Mouse (Mus musculus): ENCODE results near the gene Lrrc55. TPM values are rescaled to one million over a fixed set of nuclear protein-coding genes. Genes with fewer than 3 reads are reported as not detected.

Lrrc55 gene
- polyA plus RNA-seq, 1 experiment = 1.5 TPM

DNA sequence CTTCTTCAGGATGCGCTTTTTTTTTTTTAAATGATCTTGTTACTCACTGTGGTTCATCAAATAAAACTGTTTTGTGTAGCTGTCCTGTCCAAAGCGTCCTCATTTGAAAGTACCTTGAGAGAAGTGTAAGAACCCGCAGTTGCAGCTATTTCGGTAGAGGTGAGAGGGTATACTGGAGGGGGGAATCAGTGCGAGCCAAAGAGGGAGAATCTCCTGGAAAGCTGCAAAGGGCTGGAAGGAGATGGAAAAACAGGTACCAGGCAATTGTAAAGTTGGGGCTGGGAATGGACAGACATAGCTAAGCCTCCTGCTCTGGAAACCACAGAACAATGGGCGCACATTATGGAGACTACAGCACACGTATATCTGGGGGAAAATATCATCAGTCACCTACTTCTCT is 57.2 kb downstream of the Lrrc55 start:
- no peaks in the 10 kb centered on the region for H3K27me3 ChIP-seq (ENCODE audit: control insufficient read depth, insufficient read depth, low read length)
- no peaks in the 10 kb centered on the region for H3K36me3 ChIP-seq (ENCODE audit: control insufficient read depth, insufficient read depth, low read length)
- no peak overlapping the region for H3K4me3 ChIP-seq (ENCODE audit: low read depth, low read length)
- TF ChIP-seq POLR2A (IDR thresholded peaks at IDR 0.05; ENCODE audit: low read depth, low read length) = no peak
- TF ChIP-seq CTCF (IDR thresholded peaks at IDR 0.05; ENCODE audit: extremely low read depth, insufficient read length, insufficient replicate concordance, low read depth, low read length) = no peak
- no peak overlapping the region for H3K27ac ChIP-seq (ENCODE audit: insufficient read depth, low read depth, low read length)
- 65% methylated on average over 7 of the region's 7 CpGs for WGBS
- no peaks in the 10 kb centered on the region for H3K4me1 ChIP-seq (ENCODE audit: control insufficient read depth, insufficient read depth, insufficient read length, low read length)

DNA sequence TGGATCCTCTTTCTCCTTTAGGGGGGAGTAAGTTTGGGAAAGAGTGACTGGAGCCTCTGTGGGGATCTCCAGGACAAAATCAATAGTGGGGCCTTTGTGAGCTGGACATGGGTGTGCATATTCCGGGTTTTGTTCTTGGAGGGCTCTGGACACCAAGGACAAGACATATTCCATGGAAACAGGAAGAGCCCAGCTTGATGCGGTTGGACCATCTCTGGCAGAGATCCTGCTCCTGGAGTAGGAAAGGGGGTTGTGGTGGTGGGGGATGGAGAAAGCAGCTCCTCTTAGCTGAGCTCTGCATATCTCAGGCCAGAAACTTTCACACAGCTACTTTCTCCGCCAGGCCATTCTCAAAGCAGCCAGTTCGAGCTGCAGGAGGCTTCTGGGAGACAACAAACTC is 57.6 kb downstream of the Lrrc55 start:
- H3K36me3 ChIP-seq (ENCODE audit: control insufficient read depth, insufficient read depth, low read length) = no peaks in the 10 kb centered on the region
- no peak for TF ChIP-seq CTCF (IDR thresholded peaks at IDR 0.05; ENCODE audit: extremely low read depth, insufficient read length, insufficient replicate concordance, low read depth, low read length)
- TF ChIP-seq POLR2A (IDR thresholded peaks at IDR 0.05; ENCODE audit: low read depth, low read length) = no peak
- H3K4me3 ChIP-seq (ENCODE audit: low read depth, low read length) = no peak overlapping the region
- H3K27ac ChIP-seq (ENCODE audit: insufficient read depth, low read depth, low read length) = no peak overlapping the region
- WGBS = 56% methylated on average over 4 of the region's 4 CpGs
- no peaks in the 10 kb centered on the region for H3K4me1 ChIP-seq (ENCODE audit: control insufficient read depth, insufficient read depth, insufficient read length, low read length)
- no peaks in the 10 kb centered on the region for H3K27me3 ChIP-seq (ENCODE audit: control insufficient read depth, insufficient read depth, low read length)

DNA sequence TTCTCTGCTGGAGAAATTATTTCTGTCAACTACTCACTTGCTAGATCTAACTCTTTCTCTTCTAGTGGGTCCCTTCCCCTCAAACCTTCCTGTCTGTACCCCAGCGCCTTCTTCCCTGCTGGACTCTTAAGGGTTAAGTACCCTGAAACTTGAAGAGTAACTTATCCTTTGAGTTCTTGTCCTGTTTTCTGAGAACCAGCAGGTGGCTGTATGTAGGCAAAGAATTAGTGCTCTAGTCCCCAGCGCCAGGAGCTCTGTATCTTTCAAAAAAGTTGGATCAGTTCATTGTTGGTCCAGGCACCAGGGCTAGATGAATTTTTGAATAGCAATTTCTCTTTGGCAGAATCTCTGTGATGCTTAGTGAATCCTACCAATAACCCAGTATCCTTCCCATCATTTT is 58.9 kb downstream of the Lrrc55 start:
- 34% methylated on average over 2 of the region's 2 CpGs for WGBS
- peak overlapping the region; percentile 31; the same call in 1 of the 2 replicates for H3K27ac ChIP-seq (ENCODE audit: insufficient read depth, low read depth, low read length)

DNA sequence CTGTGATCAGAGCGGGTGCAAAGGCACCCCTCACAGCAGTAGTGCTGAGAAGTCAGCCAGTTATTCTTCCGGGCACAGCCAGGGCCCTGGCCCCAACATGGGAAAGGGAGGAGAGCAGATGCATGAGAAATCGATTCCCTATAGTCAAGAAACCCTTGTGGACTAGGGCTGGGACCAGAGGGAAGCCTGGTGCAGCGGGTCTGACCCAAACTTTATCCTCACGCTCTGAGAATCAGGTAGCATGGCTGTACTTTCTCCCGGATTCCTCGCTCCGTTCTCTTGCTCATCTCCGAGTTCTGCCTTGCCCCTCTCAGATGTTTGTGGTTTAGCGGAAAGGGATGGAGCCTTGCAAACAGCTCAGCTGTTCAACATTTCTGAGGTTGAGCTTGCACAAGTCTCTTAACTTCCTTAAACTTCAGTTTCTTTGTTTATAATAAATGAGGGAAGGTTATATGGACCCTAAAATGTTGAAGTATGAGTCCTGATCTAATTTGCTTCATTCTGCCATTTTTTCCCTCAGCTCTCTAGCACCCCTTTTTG is 59.3 kb downstream of the Lrrc55 start:
- no peaks in the 10 kb centered on the region for H3K4me1 ChIP-seq (ENCODE audit: control insufficient read depth, insufficient read depth, insufficient read length, low read length)
- 52% methylated on average over 10 of the region's 10 CpGs for WGBS
- no peaks in the 10 kb centered on the region for H3K36me3 ChIP-seq (ENCODE audit: control insufficient read depth, insufficient read depth, low read length)
- peak overlapping the region; percentile 40 for H3K4me3 ChIP-seq (ENCODE audit: low read depth, low read length)
- TF ChIP-seq CTCF (IDR thresholded peaks at IDR 0.05; ENCODE audit: extremely low read depth, insufficient read length, insufficient replicate concordance, low read depth, low read length) = no peak
- TF ChIP-seq POLR2A (IDR thresholded peaks at IDR 0.05; ENCODE audit: low read depth, low read length) = no peak
- H3K27me3 ChIP-seq (ENCODE audit: control insufficient read depth, insufficient read depth, low read length) = no peaks in the 10 kb centered on the region
- peak overlapping the region; percentile 31 for H3K27ac ChIP-seq (ENCODE audit: insufficient read depth, low read depth, low read length)

More for the DNA sequence above, 58.9 kb downstream of the Lrrc55 start:
- Histone ChIP-seq H3K36me3 (ENCODE audit: control insufficient read depth, insufficient read depth, low read length) (no peaks in the 10 kb centered on the region), H3K27me3 (ENCODE audit: control insufficient read depth, insufficient read depth, low read length) (no peaks in the 10 kb centered on the region), H3K4me1 (ENCODE audit: control insufficient read depth, insufficient read depth, insufficient read length, low read length) (no peaks in the 10 kb centered on the region), H3K4me3 (ENCODE audit: low read depth, low read length) (no peak overlapping the region)
- no peak for TF ChIP-seq POLR2A (IDR thresholded peaks at IDR 0.05; ENCODE audit: low read depth, low read length)
- no peak for TF ChIP-seq CTCF (IDR thresholded peaks at IDR 0.05; ENCODE audit: extremely low read depth, insufficient read length, insufficient replicate concordance, low read depth, low read length)

DNA sequence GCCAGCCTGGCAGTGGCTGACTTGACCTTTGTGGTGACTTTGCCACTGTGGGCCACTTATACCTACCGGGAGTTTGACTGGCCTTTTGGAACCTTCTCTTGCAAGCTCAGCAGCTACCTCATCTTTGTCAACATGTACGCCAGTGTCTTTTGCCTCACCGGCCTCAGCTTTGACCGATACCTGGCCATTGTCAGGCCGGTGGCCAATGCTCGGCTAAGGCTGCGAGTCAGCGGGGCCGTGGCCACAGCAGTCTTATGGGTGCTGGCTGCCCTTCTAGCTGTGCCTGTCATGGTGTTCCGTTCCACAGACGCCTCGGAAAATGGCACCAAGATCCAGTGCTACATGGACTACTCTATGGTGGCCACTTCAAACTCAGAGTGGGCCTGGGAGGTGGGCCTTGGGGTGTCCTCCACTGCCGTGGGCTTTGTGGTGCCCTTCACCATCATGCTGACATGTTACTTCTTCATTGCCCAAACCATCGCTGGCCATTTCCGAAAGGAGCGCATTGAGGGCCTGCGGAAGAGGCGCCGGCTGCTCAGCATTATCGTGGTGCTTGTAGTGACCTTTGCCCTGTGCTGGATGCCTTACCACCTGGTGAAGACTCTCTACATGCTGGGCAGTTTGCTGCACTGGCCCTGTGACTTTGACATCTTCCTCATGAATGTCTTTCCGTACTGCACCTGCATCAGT is 60.0 kb downstream of the Lrrc55 start:
- WGBS = 88% methylated on average over 21 of the region's 21 CpGs
- TF ChIP-seq CTCF (IDR thresholded peaks at IDR 0.05; ENCODE audit: extremely low read depth, insufficient read length, insufficient replicate concordance, low read depth, low read length) (no peak), POLR2A (IDR thresholded peaks at IDR 0.05; ENCODE audit: low read depth, low read length) (no peak)
- Histone ChIP-seq H3K4me1 (ENCODE audit: control insufficient read depth, insufficient read depth, insufficient read length, low read length) (no peaks in the 10 kb centered on the region), H3K27ac (ENCODE audit: insufficient read depth, low read depth, low read length) (peak overlapping the region; percentile 23; the same call in 1 of the 2 replicates), H3K27me3 (ENCODE audit: control insufficient read depth, insufficient read depth, low read length) (no peaks in the 10 kb centered on the region), H3K4me3 (ENCODE audit: low read depth, low read length) (peak overlapping the region; percentile 40), H3K36me3 (ENCODE audit: control insufficient read depth, insufficient read depth, low read length) (no peaks in the 10 kb centered on the region)

DNA sequence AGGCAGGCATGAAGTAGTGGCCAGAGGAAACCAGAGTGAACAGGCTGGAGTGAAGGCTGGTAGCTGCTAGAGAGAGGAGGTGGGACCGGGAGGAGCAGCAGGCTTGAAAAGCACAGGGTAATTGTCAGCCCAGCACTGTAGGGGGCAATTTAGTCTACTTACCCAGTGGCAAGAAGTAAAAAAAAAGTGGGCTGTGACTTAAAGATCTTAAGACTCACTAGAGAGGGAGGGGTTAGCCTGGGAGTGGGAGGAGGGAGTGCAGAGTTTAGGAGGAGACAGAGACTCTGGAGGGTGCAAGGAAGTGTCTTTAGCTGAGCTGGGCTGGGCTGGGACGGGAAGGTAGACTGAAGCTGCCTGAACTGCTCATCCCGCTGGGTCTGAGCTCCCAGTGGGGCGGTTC is 60.9 kb downstream of the Lrrc55 start, which contains the start of gene Aplnr:
TSS of gene Aplnr (plus strand) at position 137 of the 400 bp plus-strand sequence.
- Histone ChIP-seq H3K4me3 (ENCODE audit: low read depth, low read length) (peak within 1 kb of the TSS; percentile 40), H3K4me1 (ENCODE audit: control insufficient read depth, insufficient read depth, insufficient read length, low read length) (no peaks in the 10 kb centered on the region), H3K27ac (ENCODE audit: insufficient read depth, low read depth, low read length) (0 out of 2 replicates have a peak within 1 kb of the TSS, but pooled peaks have one; percentile 9), H3K36me3 (ENCODE audit: control insufficient read depth, insufficient read depth, low read length) (no peaks in the 10 kb centered on the region), H3K27me3 (ENCODE audit: control insufficient read depth, insufficient read depth, low read length) (no peaks in the 10 kb centered on the region)
- WGBS = 34% methylated on average over 4 of the region's 4 CpGs
- TF ChIP-seq CTCF (IDR thresholded peaks at IDR 0.05; ENCODE audit: extremely low read depth, insufficient read length, insufficient replicate concordance, low read depth, low read length) (no peak), POLR2A (IDR thresholded peaks at IDR 0.05; ENCODE audit: low read depth, low read length) (no peak)

DNA sequence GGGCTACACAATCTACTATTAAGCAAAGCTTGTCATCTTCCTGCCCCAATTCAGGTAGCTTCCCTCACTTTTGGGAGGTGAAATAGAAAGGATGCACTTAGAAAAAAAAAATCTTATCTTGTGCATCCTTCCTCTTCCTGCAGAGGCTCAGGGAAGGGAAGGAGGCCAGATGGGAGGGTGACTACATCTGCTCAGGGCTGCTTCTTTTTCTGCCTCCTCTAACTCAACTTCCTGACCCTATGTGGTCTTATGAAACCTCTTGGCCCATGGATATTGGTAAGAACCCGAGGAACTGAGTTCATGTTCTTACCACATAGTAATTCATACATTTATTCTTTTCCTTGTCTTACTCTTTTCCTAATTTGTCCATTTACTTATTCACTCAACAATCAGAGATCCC is 61.9 kb downstream of the Lrrc55 start:
- no peaks in the 10 kb centered on the region for H3K27me3 ChIP-seq (ENCODE audit: control insufficient read depth, insufficient read depth, low read length)
- no peak overlapping the region for H3K27ac ChIP-seq (ENCODE audit: insufficient read depth, low read depth, low read length)
- no peak overlapping the region for H3K4me3 ChIP-seq (ENCODE audit: low read depth, low read length)
- H3K36me3 ChIP-seq (ENCODE audit: control insufficient read depth, insufficient read depth, low read length) = no peaks in the 10 kb centered on the region
- no peaks in the 10 kb centered on the region for H3K4me1 ChIP-seq (ENCODE audit: control insufficient read depth, insufficient read depth, insufficient read length, low read length)
- TF ChIP-seq POLR2A (IDR thresholded peaks at IDR 0.05; ENCODE audit: low read depth, low read length) = no peak
- TF ChIP-seq CTCF (IDR thresholded peaks at IDR 0.05; ENCODE audit: extremely low read depth, insufficient read length, insufficient replicate concordance, low read depth, low read length) = no peak
- 28% methylated on average over 1 of the region's 1 CpGs for WGBS

Measured in small intestine, adult 2 months (tissue).